Comparison of ENCODE assay signal across 9 mouse cellular contexts in the genomic region with DNA sequence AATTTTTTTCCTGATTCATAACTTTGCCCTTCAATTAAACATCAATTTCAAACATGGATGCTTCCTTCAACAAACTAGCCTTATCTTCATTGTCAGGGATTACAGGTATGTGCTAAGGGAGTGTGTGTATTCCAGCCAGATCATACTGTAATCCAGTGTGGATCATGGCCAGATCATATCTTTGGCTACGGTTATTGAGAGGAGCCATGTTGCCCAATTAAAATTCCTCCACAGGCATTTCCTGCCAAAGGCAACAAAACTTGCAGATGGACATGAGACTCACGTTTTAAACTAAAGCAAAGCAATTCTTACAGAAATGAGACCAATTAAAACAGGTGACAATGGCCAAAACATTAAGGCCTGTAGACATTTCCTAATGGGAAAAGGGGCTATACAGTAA. TPM values are rescaled to one million over a fixed set of nuclear protein-coding genes. Genes with fewer than 3 reads are reported as not detected.
DNase-seq lines count a peak whose midpoint lies in the region; ATAC-seq and TF ChIP-seq lines count a peak whose summit lies in the region.
"Had no signal": no experiment of that assay in that cellular context is flagged by ENCODE, and none has a peak within 500 bp of the region (broad histone marks: within the 10 kb centered on the region; RNA-seq: fewer than 3 reads in every experiment).

No protein-coding gene starts in this region.

- TF ChIP-seq EP300 in ES-Bruce4 (IDR thresholded peaks at IDR 0.05; ENCODE audit: insufficient read depth, low read depth, low read length) = no peak

- peak overlapping the region; percentile 69 for H3K9ac ChIP-seq in ES-Bruce4 (ENCODE audit: low read depth, poor library complexity, severe bottlenecking)
- H3K9ac ChIP-seq in heart, embryonic 14.5 days (ENCODE audit: low read length) = peak overlapping the region; percentile 65
- H3K9ac ChIP-seq in liver, embryonic 15.5 days = 0 out of 2 replicates have a peak overlapping the region, but pooled peaks have one; percentile 21

- no peak overlapping the region for H3K4me3 ChIP-seq in ES-Bruce4 (ENCODE audit: low read depth, low read length)
- H3K4me3 ChIP-seq in heart, embryonic 14.5 days (ENCODE audit: control insufficient read depth in 1 of 2, insufficient read depth in 1 of 2, low read depth in 1 of 2, low read length in 2 of 2) = peak overlapping the region in 1 of 2 experiments; percentile 99; a peak in 2 of 4 replicates
- peak overlapping the region; percentile 97; the same call in 1 of the 2 replicates for H3K4me3 ChIP-seq in liver, embryonic 15.5 days (replicated peaks)

- ATAC-seq in heart, embryonic 14.5 days (ENCODE audit: insufficient number of reproducible peaks, insufficient read depth, low FRiP score, low read depth) = no peak
- no peak for ATAC-seq in liver, embryonic 15.5 days (ENCODE audit: insufficient read depth)

- 42% methylated on average over 2 of the region's 2 CpGs for WGBS in heart, embryonic 14.5 days
- WGBS in liver, embryonic 15.5 days (ENCODE audit: insufficient replicate concordance) = 46% methylated on average over 2 of the region's 2 CpGs

- no peaks in the 10 kb centered on the region for H3K27me3 ChIP-seq in ES-Bruce4 (ENCODE audit: control insufficient read depth, insufficient read depth, low read length, poor library complexity, severe bottlenecking)
- no peaks in the 10 kb centered on the region for H3K27me3 ChIP-seq in heart, embryonic 14.5 days (ENCODE audit: control insufficient read depth, insufficient read depth, low read length)
- no peaks in the 10 kb centered on the region for H3K27me3 ChIP-seq in liver, embryonic 15.5 days

- no peaks in the 10 kb centered on the region for H3K36me3 ChIP-seq in ES-Bruce4 (ENCODE audit: control insufficient read depth, insufficient read depth, low read length, poor library complexity, severe bottlenecking)
- H3K36me3 ChIP-seq in heart, embryonic 14.5 days (ENCODE audit: control insufficient read depth, insufficient read depth, low read length) = peaks cover 3% of the 10 kb centered on the region; the same call in 1 of the 2 replicates
- H3K36me3 ChIP-seq in liver, embryonic 15.5 days (replicated peaks) = no peaks in the 10 kb centered on the region

- no peak overlapping the region for H3K27ac ChIP-seq in ES-Bruce4 (ENCODE audit: insufficient read depth, low read length)
- no peak overlapping the region for H3K27ac ChIP-seq in heart, embryonic 14.5 days (replicated peaks in 1 of 2; ENCODE audit: control insufficient read depth in 1 of 2, insufficient read depth in 1 of 2, low read depth in 2 of 2, low read length in 2 of 2)
- H3K27ac ChIP-seq in liver, embryonic 15.5 days (replicated peaks) = no peak overlapping the region

- peak overlapping the region; percentile 63 for H3K4me2 ChIP-seq in heart, embryonic 14.5 days (ENCODE audit: low read length)
- peak overlapping the region; percentile 91 for H3K4me2 ChIP-seq in liver, embryonic 15.5 days

- peak; percentile 37 for DNase-seq in heart, adult 8-10 months (ENCODE audit: low spot score)
- DNase-seq in heart, adult 11 months = no peak
- DNase-seq in layer of hippocampus, adult 11-12 months (ENCODE audit: low spot score) = no peak
- no peak for DNase-seq in adrenal gland, adult 2 months
- DNase-seq in gastrocnemius, postnatal 14 days = no peak
- DNase-seq: embryo, embryonic 11 days had no signal

- TF ChIP-seq POLR2A in ES-Bruce4 (IDR thresholded peaks at IDR 0.05; ENCODE audit: insufficient read depth, low read length) = no peak

- H3K4me1 ChIP-seq in ES-Bruce4 (ENCODE audit: control insufficient read depth, insufficient read depth, low read length) = no peaks in the 10 kb centered on the region
- peaks cover 0 to 24% of the 10 kb centered on the region in 2 experiments; a peak in 2 of 4 replicates for H3K4me1 ChIP-seq in heart, embryonic 14.5 days (ENCODE audit: control insufficient read depth in 2 of 2, insufficient read depth in 2 of 2, low read length in 2 of 2)
- peaks cover 33% of the 10 kb centered on the region for H3K4me1 ChIP-seq in liver, embryonic 15.5 days (replicated peaks)

- TF ChIP-seq CTCF in ES-Bruce4 (IDR thresholded peaks at IDR 0.05; ENCODE audit: low read depth, low read length) = no peak

- H3K9me3 ChIP-seq in ES-Bruce4 (replicated peaks; ENCODE audit: control insufficient read depth, insufficient read depth, low read length, poor library complexity, severe bottlenecking) = no peaks in the 10 kb centered on the region
- no peaks in the 10 kb centered on the region for H3K9me3 ChIP-seq in heart, embryonic 14.5 days (ENCODE audit: control insufficient read depth, low read length)
- no peaks in the 10 kb centered on the region for H3K9me3 ChIP-seq in liver, embryonic 15.5 days (replicated peaks)

- intact Hi-C loops in gastrocnemius, postnatal 14 days (cut with DNase I; ENCODE audit: low total_unique reads) = no loop called here

RNA-seq across cellular contexts. Expression of gene Nus1, which starts 0.9 kb away (rescaled TPM):
- 10 to 100 TPM; 30.4 to 43.0 (median 36.2) TPM for total RNA-seq in heart, adult 8-10 months (2022)
- 49.1 and 53.3 TPM in 2 replicates for polyA plus RNA-seq in ES-Bruce4 (2011; ENCODE audit: insufficient read depth, insufficient read length, low read depth, missing spikeins)
- polyA plus RNA-seq in heart, embryonic 14.5 days (2014; fragmentation: Nextera tagmentation; extraction: Ambion mirVana) = 8.7 and 10.1 TPM in 2 replicates
- 4.8 and 5.7 TPM in 2 replicates for polyA plus RNA-seq in liver, embryonic 15.5 days (2015; fragmentation: Nextera tagmentation; extraction: Ambion mirVana)
- 10 to 100 TPM; 46.0 to 62.7 TPM for total RNA-seq in adrenal gland, adult 2 months (2021)
- 33.4 and 34.5 TPM in 2 replicates for polyA plus RNA-seq in adrenal gland, adult 2 months (2012; rRNA removed)
- total RNA-seq in gastrocnemius, postnatal 14 days (2021) = 10 to 100 TPM; 16.1 to 17.5 TPM

RNA-seq across cellular contexts. Expression of gene Nepn, which starts 27.7 kb away (rescaled TPM):
- total RNA-seq in heart, adult 8-10 months (2022) = under 1 TPM; 0.28 to 0.80 (median 0.49) TPM
- not detected in 2 replicates for polyA plus RNA-seq in ES-Bruce4 (2011; ENCODE audit: insufficient read depth, insufficient read length, low read depth, missing spikeins)
- polyA plus RNA-seq in heart, embryonic 14.5 days (2014; fragmentation: Nextera tagmentation; extraction: Ambion mirVana) = not detected in 2 replicates
- polyA plus RNA-seq in liver, embryonic 15.5 days (2015; fragmentation: Nextera tagmentation; extraction: Ambion mirVana) = 0.08 TPM in 1 of 2 replicates, not detected in the other
- under 1 TPM in 1 of 2 experiments, not detected in 1; 0.23 TPM for total RNA-seq in adrenal gland, adult 2 months (2021)
- 0.38 and 0.39 TPM in 2 replicates for polyA plus RNA-seq in adrenal gland, adult 2 months (2012; rRNA removed)
- total RNA-seq in gastrocnemius, postnatal 14 days (2021) = not detected

RNA-seq across cellular contexts. Expression of gene Gopc, which starts 34.5 kb away (rescaled TPM):
- total RNA-seq in heart, adult 8-10 months (2022) = 10 to 100 TPM; 10.8 to 12.2 (median 11.1) TPM
- 18.7 and 20.5 TPM in 2 replicates for polyA plus RNA-seq in ES-Bruce4 (2011; ENCODE audit: insufficient read depth, insufficient read length, low read depth, missing spikeins)
- 13.2 and 13.4 TPM in 2 replicates for polyA plus RNA-seq in heart, embryonic 14.5 days (2014; fragmentation: Nextera tagmentation; extraction: Ambion mirVana)
- polyA plus RNA-seq in liver, embryonic 15.5 days (2015; fragmentation: Nextera tagmentation; extraction: Ambion mirVana) = 5.0 and 5.6 TPM in 2 replicates
- 10 to 100 TPM; 20.8 to 21.7 TPM for total RNA-seq in adrenal gland, adult 2 months (2021)
- polyA plus RNA-seq in adrenal gland, adult 2 months (2012; rRNA removed) = 2.9 and 4.5 TPM in 2 replicates
- total RNA-seq in gastrocnemius, postnatal 14 days (2021) = 10 to 100 TPM; 10.4 to 11.3 TPM

RNA-seq across cellular contexts. Expression of gene Gm26741, which starts 57.9 kb away (rescaled TPM):
- not detected for total RNA-seq in heart, adult 8-10 months (2022)
- polyA plus RNA-seq in ES-Bruce4 (2011; ENCODE audit: insufficient read depth, insufficient read length, low read depth, missing spikeins) = not detected in 2 replicates
- not detected in 2 replicates for polyA plus RNA-seq in heart, embryonic 14.5 days (2014; fragmentation: Nextera tagmentation; extraction: Ambion mirVana)
- polyA plus RNA-seq in liver, embryonic 15.5 days (2015; fragmentation: Nextera tagmentation; extraction: Ambion mirVana) = not detected in 2 replicates
- not detected for total RNA-seq in adrenal gland, adult 2 months (2021)
- polyA plus RNA-seq in adrenal gland, adult 2 months (2012; rRNA removed) = not detected in 2 replicates
- total RNA-seq in gastrocnemius, postnatal 14 days (2021) = not detected
